Mouse (Mus musculus): ENCODE data around the gene Adamtsl1.

DNA sequence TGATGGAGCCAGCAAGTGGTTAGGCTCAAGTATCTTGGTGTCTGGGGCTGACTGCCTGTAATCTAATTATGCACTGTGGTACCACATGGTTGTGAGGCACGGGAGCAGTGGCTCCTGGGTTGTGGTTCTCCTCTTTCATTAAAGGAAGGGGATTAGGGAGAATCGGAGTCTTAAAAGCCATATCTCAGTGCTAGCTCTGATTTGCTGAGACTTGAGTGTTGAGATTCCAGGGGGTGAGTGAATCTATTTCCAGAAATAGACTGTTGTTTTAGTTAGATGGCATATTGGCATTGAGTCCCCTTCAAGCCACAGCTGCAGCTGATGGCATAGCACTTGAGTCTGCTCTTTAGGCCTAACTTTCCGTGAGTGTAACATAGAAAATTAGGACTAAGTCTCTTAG is 877.2 kb downstream of the Adamtsl1 start:
- no peak for TF ChIP-seq POLR2A (IDR thresholded peaks at IDR 0.05; ENCODE audit: insufficient read length, low read depth)
- TF ChIP-seq MAX (IDR thresholded peaks at IDR 0.05; ENCODE audit: low read depth) = no peak
- TF ChIP-seq TCF12 (IDR thresholded peaks at IDR 0.05; ENCODE audit: insufficient read depth, poor library complexity, severe bottlenecking) = no peak
- TF ChIP-seq MYOG (IDR thresholded peaks at IDR 0.05; ENCODE audit: control insufficient read depth in 1 of 3, insufficient read depth in 1 of 3, insufficient read length in 2 of 3, low read depth in 2 of 3) = no peak

Data from myocyte (in vitro differentiated cells).